Mouse (Mus musculus): ENCODE results near the gene Eme1. TPM values are rescaled to one million over a fixed set of nuclear protein-coding genes. Genes with fewer than 3 reads are reported as not detected.
"Not testable (repeated sequence)": the region's sequence is repeated elsewhere in the genome, so short reads cannot be mapped to it uniquely, and the experiment has no call there.

Eme1 gene
- total RNA-seq, 2 experiments from 2014 or later: 0.23 to 0.45 TPM

DNA sequence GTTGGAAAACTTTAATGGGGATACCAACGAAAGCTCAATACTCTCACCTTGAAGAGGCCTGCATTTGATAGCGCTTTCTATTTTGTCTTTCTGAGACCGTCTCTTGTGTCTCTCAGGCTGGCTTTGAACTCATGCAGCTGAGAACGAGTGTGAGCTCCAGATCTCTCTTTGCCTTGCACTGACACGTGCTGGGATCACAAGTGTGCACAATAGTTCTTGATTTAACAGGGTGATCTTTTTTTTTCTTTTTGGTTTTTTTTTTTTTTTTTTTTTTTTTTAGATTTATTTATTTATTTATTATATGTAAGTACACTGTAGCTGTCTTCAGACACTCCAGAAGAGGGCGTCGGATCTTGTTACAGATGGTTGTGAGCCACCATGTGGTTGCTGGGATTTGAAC, 2.5 kb downstream of the Eme1 start:
- DNase-seq (ENCODE audit: low spot score in 2 of 2): not testable (repeated sequence)

DNA sequence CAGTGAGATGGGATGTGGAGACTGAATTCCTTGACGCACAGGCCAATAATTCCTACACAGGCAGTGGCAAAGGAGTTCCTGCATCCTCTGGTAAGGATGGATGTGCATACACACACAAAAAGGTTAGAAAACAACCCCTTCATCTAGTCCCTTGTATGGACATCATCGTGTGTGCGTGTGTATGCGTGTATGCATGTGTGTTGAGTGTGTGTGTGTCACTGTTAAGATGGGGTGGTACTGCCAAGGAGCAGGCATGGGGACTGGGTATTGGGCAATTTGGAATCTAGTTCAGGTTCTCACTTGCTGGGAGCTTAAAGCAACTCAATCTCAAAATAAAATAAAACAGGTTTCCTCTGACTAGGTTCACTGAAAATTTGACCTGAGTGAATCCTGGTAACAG, 7.3 kb downstream of the Eme1 start:
- no peak for DNase-seq (ENCODE audit: low spot score in 2 of 2)

DNA sequence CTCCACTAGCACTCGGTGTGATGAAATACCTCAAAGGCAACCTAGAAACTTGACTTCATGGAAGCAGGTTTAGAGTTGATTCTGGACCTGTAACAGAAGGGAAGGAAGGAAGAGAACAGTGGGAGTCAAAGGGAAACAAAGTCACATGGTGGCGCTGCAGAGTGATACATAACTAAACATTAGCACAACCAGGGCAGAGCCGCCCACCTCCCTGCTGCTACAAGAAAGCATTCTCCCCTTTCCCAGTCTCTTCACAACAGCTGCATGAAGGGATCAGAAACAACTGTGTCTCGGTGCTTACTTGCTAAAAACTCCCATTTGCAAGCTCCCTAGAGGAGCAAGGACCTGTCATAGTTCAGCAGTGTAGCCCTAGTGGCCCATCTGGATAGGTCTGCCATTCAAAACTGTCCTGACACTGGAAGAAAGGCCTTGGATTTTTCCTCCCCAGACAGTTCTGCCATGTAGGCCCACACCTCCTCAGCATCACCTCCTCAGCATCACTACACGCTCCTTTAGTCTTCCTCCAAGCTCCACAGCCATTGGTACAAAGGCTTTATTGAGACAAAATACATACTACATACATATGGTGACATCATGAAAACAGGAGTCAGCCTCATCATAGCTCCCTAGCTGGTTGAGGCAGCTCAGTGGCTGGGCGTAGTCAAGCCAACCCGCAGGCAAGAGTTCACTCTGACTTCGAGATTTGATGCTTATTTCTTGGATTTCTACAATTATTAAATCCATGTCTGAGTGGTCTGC, 9.1 kb downstream of the Eme1 start:
- no peak for DNase-seq (ENCODE audit: low spot score in 2 of 2)

DNA sequence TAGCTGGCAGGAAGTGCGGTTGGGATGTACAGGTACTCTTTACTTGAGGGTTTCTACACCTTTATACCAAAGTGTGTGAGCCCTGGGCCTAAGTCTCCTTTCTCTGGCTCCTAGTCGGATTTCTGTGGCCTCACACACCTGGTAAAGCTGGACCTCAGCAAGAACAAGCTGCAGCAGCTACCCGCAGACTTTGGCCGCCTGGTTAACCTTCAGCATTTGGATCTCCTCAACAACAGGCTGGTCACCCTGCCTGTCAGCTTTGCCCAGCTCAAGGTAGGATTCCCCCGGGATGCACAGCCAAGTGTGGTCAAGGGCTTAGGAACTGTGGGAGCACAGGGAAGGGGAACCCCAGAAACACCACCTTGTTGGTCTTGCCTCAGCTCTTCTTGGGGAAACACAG, 19.3 kb downstream of the Eme1 start:
- no peak for DNase-seq (ENCODE audit: low spot score in 2 of 2)

DNA sequence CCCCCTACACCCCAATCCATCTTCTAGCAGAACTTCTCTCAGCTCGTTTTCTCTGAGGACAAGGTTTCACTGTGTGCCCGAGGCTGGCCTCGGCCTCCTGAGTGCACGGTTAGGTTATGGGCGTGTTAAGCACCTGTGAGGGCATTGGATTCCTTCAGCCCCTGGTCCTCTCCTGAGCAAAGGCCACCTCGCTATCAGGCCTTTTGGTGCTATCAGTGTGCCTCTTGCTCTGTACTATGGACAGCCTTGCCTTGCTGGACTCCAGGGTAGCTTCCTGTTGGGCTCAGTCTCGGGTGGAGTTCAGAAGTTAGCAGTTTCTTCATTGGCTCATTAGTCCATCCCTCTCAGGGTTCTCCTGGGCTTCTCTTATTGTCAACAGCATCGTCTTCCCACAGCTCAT, 20.8 kb downstream of the Eme1 start:
- DNase-seq (ENCODE audit: low spot score in 2 of 2): no peak

DNA sequence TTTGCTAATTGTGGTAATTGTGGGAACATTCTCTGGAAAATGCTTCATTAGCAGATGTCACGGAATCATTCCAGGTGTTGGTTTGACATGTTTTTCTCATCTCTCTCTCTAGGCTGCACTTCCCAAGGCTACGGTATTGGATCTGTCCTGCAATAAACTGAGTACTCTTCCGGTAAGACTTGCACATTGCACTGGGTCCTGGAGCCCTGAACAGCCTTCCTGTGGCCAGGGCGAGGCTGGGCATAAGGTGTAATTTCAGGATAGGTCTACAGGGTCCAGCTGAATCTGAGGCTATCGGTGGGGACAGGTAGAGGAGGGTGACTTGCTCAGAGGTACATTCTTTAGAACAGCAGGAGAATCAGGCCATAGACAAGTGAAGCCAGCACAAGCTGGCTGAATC, 21.8 kb downstream of the Eme1 start:
- DNase-seq (ENCODE audit: low spot score in 2 of 2): no peak

DNA sequence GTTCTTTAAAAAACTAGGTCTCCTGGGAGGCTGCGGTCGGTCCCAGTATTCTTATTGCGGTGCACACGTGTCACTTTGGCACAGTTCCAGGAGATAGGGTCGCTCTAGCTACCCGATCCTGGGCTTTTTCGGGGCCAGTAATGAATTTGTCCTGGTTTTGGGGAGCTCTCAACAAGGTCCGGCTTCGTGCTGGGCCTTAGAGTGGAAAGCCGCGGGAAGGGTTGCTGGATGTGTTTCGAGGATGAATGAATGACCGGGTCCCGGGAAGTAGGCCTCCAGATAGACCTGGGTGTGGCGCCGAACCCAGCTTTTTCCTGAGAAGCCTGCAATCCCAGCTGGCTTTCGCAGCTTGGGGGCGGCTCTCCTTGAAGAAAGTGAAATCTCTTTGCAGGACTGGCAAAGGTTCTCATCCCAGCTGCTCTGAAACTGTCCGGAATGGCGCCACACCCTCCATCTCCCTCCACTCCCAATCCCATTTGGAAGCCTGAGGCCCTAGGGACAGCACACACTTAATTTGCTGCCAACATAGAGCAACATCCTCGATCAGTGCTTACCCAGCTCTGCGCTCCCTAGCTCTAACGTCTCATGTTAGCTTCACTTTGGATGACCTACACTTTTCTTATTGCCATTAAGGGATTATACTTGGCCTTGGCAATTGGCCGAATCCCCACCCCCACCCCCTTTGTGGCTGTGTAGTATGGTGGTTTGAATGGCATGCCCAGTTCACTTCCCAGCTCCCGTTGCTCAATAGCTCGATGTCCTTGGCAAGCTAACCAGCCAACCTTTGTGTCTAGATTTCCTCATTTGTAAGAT, 23.4 kb downstream of the Eme1 start:
- DNase-seq (ENCODE audit: low spot score in 2 of 2): peak; percentile 42 to 45

DNA sequence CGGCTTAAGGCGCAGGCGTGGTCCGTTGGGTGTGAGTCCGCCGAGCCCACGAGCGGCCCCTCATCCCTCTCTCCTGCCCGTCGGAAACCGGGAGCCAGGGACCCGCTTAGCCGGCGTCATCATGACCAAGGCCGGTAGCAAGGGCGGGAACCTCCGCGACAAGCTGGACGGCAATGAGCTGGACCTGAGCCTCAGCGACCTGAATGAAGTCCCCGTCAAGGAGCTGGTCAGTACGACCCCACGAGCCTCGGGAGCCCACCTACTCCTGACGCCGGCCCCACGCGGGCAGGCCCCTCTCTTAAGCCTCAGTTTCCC, 23.9 kb downstream of the Eme1 start:
- DNase-seq (ENCODE audit: low spot score in 2 of 2): no peak

DNA sequence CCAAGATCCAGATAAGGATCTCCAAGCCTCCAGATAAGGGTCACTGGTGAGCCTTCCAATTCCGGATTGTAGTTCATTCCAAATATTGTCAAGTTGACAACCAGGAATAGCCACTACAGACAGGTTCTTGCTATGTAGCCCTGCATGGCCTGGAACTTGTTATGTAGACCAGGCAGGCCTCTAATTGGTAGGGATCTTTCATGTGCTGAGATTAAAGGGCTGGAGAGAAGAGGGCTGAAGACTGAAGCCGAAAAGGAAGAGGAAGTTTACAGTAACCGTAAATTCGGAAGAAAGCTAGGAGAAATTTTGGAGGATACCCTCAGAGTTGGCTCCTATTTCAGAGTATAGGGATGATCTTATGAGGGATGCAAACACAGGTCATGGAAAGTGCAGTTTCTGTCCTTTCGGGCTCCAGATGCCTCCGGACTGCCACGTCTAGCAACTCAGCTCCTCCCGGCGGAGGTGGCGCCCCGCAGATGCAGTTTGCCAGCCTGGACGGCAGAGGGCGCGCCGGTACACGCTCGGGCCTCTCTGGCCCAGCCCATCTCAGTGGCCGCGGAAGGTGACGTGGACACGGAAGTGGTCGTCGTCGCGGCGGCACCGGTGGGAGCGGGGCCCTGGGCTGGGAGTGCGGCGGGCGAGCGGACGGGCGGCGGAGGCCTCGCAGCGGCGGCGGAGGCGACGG, 24.4 kb downstream of the Eme1 start, which contains the start of gene Lrrc59:
Gene Lrrc59, plus strand, starts transcription at position 569 of the 685 bp plus-strand sequence.
- DNase-seq (ENCODE audit: low spot score in 2 of 2): peak; percentile 97 to 98

DNA sequence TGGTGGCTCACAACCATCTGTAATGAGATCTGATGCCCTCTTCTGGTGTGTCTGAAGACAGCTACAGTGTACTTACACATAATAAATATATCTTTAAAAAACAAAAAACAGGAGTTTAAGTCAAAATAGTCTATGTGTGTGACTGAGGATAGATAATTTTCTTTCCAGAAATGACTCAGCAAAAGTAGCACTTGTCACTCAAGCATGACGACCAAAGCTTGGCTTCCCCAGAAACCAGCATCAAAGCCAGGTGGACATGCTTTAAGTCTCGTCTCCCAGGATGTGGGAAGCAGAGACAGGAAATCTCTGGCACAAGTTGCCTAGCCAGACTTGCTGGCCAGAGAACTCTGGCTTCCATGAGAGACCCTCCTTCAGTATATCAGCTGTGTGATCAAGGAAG, 31.6 kb downstream of the Eme1 start:
- no peak for DNase-seq (ENCODE audit: low spot score in 2 of 2)

DNA sequence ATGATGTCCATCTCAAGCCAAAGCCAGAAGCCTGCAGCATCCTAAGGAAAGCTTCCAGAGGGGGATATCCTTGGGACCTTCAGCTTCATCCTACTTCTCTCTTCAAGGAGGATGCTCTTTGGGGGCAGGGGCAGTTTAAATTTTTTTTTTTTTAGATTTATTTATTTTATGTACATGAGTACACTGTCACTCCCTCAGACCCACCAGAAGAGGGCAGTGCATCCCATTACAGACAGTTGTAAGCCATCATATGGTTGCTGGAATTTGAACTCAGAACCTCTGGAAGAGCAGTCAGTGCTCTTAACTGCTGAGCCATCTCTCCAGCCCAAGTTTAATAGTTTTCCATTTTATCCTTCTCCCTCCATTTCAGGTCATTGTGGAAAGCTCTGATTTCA, 32.3 kb downstream of the Eme1 start:
- no peak for DNase-seq (ENCODE audit: low spot score in 2 of 2)

DNA sequence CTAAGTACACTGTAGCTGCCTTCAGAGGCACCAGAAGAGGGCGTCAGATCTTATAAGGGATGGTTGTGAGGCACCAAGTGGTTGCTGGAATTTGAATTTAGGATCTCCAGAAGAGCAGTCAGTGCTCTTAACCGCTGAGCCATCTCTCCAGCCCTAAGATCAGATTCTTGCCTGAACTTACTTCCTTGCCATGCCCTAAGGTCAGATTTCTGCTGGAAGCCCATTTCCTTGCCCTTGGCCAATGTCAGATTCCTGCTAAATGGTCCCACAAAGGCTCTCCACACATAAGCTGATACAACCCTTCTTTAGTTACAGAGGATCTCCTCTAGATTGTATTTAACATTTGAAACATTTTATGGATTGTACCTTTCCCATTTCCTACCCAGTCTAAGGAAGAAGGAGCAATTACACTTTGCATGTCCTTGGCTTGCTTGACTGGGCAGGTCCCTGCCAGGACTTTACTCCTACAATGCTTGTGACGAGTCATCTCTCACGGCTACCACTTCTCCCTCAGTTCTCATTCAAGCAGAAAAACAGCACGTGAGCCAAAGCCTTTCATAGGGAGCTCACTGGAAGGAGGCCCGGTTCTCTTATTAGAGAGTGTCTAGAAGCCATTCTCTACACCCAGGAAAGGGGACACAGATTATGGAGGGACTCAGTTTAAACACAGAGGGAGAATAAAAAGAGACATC, 32.9 kb downstream of the Eme1 start:
- no peak for DNase-seq (ENCODE audit: low spot score in 2 of 2)

DNA sequence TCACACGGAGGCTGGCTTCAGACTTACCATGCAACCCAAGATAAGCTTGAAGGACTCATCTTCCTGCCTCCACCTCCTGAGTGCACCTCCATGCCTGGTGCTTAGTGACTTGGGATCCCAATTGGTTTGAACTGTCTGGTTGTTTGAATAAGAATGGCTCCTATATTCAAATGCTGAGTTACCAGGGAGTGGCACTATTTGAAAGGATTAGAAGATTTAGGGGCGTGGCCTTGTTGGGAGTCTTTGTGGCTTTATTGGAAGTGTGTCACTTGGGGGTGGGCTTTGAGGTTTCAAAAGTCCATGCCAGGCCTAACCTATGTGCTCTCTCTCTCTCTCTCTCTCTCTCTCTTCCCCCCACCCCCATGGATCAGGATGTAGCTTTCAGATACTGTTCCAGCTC, 36.1 kb downstream of the Eme1 start:
- no peak for DNase-seq (ENCODE audit: low spot score in 2 of 2)

DNA sequence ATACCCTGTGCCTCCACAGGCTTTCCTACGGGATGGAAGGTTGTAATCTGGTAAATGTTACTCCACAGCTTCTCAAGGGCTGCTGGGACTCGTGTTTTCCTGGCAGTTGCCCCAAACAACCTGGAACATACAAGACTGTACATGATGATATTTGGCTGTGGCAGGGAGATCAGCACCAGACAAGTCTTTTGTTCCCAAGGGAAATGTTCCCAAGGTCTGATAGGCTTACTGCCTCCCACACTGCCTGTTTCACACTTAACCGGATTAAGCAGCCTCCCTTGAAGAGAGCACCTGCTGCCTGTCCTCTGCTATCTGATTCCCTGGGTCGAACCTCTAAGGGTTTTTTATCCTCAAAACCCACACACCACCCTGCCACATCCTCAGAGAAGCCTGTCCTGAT, 38.3 kb downstream of the Eme1 start:
- DNase-seq (ENCODE audit: low spot score in 2 of 2): no peak

DNA sequence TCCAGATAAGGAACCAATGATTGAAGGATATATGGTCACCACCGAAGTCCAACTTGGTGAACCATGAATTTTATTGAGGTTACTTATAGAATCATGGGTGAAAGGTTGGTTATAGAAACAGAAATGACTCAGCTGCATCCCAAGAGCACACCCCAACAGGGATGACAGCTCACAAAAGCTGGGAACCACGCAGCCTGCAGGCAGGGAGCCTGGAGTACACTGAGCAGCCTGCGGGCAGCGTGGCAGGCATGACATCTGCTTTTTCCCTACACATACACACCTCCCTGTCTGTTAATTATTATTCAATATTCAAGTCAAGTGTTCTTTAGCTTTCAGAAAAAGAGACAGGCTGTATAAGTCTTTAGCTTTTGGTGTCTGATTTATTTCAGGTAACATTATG, 39.2 kb downstream of the Eme1 start:
- DNase-seq (ENCODE audit: low spot score in 2 of 2): no peak

DNA sequence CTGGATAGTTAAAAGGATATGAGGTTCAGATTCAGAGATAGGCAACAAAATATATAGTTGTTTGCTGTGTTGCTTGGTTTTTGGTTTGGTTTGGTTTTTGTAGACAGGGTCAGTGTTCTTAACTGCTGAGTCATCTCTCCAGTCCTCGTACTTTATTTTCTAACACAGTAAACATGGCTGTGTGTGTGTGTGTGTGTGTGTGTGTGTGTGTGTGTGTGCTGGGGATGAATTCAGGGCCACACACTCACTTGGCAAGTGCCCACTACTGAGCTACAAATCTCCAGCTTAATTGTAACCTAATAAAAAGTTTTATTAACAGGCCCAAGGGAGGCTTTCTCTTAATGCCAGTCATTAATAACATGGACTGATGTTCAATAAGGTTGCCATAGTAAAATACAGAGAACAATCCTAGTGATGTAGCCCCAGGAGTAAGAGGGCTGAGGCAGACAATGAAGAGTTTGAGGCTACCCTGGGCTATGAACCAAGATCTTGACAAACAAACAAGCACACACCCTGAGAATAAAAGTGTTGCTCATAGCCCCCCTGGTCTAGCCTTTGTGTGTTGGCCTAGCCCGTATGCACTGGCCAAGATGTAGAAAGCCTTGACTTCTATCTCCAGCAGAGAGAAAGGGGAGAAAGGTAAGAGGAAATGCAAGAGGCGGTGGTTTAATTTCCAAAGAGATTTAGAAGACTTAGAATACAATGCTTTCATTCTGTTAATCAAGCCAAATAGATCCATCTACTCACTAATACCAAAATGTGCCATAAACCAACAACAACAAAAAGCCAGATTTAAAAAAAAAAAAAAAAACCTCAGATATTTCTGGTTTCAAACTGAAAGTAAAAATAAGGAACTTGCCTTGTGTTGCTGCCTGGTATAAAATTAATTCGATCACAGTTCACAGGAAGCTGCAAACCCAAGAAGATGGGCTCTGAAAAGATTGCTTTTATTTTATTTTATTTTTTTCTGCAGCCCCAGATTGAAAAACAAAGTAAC, 42.7 kb downstream of the Eme1 start:
- DNase-seq (ENCODE audit: low spot score in 2 of 2): no peak

DNA sequence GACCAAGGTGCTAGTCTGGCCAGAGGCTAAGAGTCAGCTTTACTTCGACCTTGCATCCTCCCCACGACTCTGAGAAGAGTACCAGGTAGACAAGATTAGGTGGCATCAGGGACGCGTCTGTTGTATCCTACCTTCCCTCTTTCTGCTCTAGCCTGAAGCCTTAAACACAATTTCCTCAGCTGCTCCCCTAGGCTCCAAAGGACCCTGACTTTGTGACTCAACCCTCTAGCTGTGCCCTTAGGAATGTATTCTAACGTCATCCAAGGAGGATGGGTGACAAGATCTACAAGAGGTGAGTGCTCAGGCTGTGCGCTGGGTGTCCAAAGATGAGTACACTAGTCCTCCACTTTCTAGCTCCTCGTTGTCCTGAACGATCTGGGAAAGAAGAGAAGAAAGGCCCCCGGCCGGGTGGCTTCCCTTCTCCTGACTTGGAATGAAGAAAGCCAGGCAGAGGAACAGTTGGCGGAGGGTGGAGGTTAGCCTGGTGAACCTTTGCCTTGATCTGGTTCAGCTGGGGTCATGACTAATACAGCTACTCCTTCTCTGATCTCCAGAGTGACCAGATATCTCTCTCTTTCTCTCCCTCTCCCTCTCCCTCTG, 51.3 kb downstream of the Eme1 start:
- peak in 1 of 2 experiments; percentile 49 for DNase-seq (ENCODE audit: low spot score in 2 of 2)

DNA sequence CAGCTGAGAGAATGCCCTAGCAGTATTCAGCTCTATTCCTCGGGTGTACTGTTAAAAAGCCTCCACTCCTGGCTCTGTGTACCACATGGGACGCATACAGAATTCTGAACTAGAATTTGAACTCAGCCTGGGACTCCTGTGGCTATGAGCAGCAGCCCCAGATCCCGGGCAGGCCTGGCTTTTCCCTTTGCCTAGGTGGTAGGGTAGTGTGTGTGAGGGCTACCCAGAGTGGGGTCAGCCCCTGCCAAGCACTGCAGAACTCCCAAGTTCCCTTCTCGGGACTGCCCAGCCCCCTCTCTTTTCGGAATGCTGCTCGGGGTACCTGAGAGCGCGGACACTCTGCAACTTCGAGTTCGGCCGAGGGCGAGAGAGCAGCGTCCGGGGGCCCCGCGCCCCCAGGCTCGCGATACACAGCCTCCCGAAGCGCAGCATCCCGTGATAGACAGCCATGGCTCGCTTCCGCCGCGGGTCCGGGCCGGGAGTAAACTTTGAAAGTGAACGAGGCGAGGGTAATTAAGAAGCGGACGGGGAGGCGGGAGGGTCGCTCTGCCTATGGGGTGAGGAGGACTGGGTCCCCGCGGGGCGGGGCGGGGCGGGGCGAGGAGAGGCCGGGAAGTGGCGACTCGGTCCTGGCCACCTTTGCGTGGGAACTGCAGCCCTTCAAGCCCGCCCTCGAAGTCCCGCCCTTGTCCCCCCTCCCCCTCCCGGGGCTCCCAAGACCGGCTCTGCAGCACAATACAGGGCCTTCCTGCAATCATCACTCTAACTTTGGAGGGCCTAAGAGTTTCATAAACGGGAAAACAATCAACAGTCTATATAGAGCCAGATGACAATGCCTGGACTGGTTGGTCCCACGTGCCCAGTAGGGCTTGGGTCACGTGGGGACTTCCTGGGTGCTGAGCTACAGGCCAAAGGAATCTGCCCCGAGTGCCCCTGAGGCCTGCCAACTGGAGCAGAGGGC, 52.2 kb downstream of the Eme1 start, which contains the start of gene Acsf2:
Gene Acsf2, minus strand, starts transcription at position 551 of the 961 bp plus-strand sequence.
- DNase-seq (ENCODE audit: low spot score in 2 of 2): peak; percentile 79 to 82

DNA sequence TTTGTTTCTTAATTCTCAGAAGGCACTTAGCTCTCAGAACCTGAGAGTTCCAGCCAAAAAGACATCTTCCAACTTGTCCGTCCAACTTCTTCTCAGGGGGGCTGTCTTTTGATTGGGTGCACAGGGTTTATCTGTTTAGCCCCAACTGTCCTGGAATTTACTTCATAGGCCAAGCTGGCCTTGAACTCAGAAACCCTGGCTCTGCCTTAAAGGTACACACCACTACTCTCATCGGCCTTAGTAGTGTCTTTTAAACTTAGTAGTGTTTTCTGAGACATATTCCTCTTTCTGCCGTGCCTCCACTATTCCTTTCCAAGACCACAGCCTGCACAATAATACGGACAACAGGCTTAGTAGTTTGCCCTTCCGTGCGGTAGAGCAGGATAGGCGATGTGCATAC, 53.3 kb downstream of the Eme1 start:
- no peak for DNase-seq (ENCODE audit: low spot score in 2 of 2)
